Mouse (Mus musculus) right cerebral cortex, adult 18-20 months (tissue): Measurements from ENCODE around the gene Fto.

Source experiments
- DNase-seq: peaks from one replicate; pipeline ENCODE4 v3.0.0; 2022; ENCODE audit warnings: mixed read lengths

The Fto gene

GRCm38 (mm10) chr8:91359511-91359910 lies 46.2 kb downstream of the Fto start:
- no peak for DNase-seq

GRCm38 (mm10) chr8:91360644-91361357 lies 47.5 kb downstream of the Fto start:
- no peak for DNase-seq

GRCm38 (mm10) chr8:91363272-91363860 lies 50.0 kb downstream of the Fto start:
- DNase-seq, result no peak

GRCm38 (mm10) chr8:91364216-91364615 lies 50.9 kb downstream of the Fto start:
- no peak for DNase-seq

GRCm38 (mm10) chr8:91365804-91366203 lies 52.5 kb downstream of the Fto start:
- no peak for DNase-seq

- DNase-seq, result no peak
Observed at GRCm38 (mm10) chr8:91370899-91371298, 57.6 kb downstream of the Fto start.

- DNase-seq, result no peak
Observed at GRCm38 (mm10) chr8:91371995-91372394, 58.7 kb downstream of the Fto start.

- DNase-seq, result no peak
Observed at GRCm38 (mm10) chr8:91372780-91373577, 59.7 kb downstream of the Fto start.

GRCm38 (mm10) chr8:91375054-91375938 lies 62.0 kb downstream of the Fto start:
- DNase-seq, result no peak

GRCm38 (mm10) chr8:91376785-91377184 lies 63.5 kb downstream of the Fto start:
- DNase-seq, result peak; percentile 54

- DNase-seq, result no peak
Observed at GRCm38 (mm10) chr8:91377275-91377674, 64.0 kb downstream of the Fto start.

- peak; percentile 82 for DNase-seq
Observed at GRCm38 (mm10) chr8:91378846-91379499, 65.6 kb downstream of the Fto start.

GRCm38 (mm10) chr8:91380796-91381542 lies 67.6 kb downstream of the Fto start:
- no peak for DNase-seq

- DNase-seq, result no peak
Observed at GRCm38 (mm10) chr8:91381543-91382106, 68.3 kb downstream of the Fto start.

- DNase-seq, result no peak
Observed at GRCm38 (mm10) chr8:91383210-91383609, 69.9 kb downstream of the Fto start.

GRCm38 (mm10) chr8:91383811-91384210 lies 70.5 kb downstream of the Fto start:
- DNase-seq, result no peak

- no peak for DNase-seq
Observed at GRCm38 (mm10) chr8:91384389-91384788, 71.1 kb downstream of the Fto start.

- DNase-seq, result no peak
Observed at GRCm38 (mm10) chr8:91385808-91386207, 72.5 kb downstream of the Fto start.

GRCm38 (mm10) chr8:91390369-91391020 lies 77.2 kb downstream of the Fto start:
- DNase-seq, result no peak

- DNase-seq, result no peak
Observed at GRCm38 (mm10) chr8:91392261-91392660, 78.9 kb downstream of the Fto start.
